Mouse (Mus musculus) right cerebral cortex, postnatal 14 days (tissue): ENCODE data around the gene Wdr61.

ENCODE experiments used
- DNase-seq: peaks from one replicate; pipeline ENCODE4 v3.0.0; 2022

The Wdr61 gene

GRCm38 (mm10) chr9:54676531-54676986, 57.8 kb downstream of the Wdr61 start:
- peak; percentile 66 for DNase-seq

GRCm38 (mm10) chr9:54673887-54674286, 60.4 kb downstream of the Wdr61 start:
- DNase-seq, result no peak

GRCm38 (mm10) chr9:54671962-54672361, 62.4 kb downstream of the Wdr61 start:
- no peak for DNase-seq

GRCm38 (mm10) chr9:54668455-54668854, 65.9 kb downstream of the Wdr61 start:
- DNase-seq, result no peak

- no peak for DNase-seq
These were observed 68.2 kb downstream of the Wdr61 start for GRCm38 (mm10) chr9:54666116-54666515.
